Mouse (Mus musculus): Measurements from ENCODE around the gene Cort.
A peak's percentile ranks its signal among the peaks of the same experiment; 100 is the strongest.
"Not testable (repeated sequence)": the region's sequence is repeated elsewhere in the genome, so short reads cannot be mapped to it uniquely, and the experiment has no call there.

Gene Cort

GRCm38 (mm10) chr4:149148084-149148483 is 21.5 kb upstream of the Cort start:
- DNase-seq (ENCODE audit: low read depth, low spot score), result no peak

GRCm38 (mm10) chr4:149147528-149147927 is 21.0 kb upstream of the Cort start:
- DNase-seq (ENCODE audit: low read depth, low spot score), result no peak

- DNase-seq (ENCODE audit: low read depth, low spot score), result no peak
Measured at GRCm38 (mm10) chr4:149145151-149145550, 18.6 kb upstream of the Cort start.

GRCm38 (mm10) chr4:149144459-149144858 is 17.9 kb upstream of the Cort start:
- DNase-seq (ENCODE audit: low read depth, low spot score), result peak; percentile 73

GRCm38 (mm10) chr4:149143594-149143993 is 17.0 kb upstream of the Cort start:
- no peak for DNase-seq (ENCODE audit: low read depth, low spot score)

GRCm38 (mm10) chr4:149138515-149138914 is 12.0 kb upstream of the Cort start:
- DNase-seq (ENCODE audit: low read depth, low spot score), result no peak

GRCm38 (mm10) chr4:149136982-149137770 is 10.6 kb upstream of the Cort start, which contains the start of gene Cenps:
Gene Cenps (minus strand): TSS chr4:149137629.
- peak; percentile 74 for DNase-seq (ENCODE audit: low read depth, low spot score)

GRCm38 (mm10) chr4:149136116-149136850 is 9.7 kb upstream of the Cort start:
- no peak for DNase-seq (ENCODE audit: low read depth, low spot score)

- no peak for DNase-seq (ENCODE audit: low read depth, low spot score)
Measured at GRCm38 (mm10) chr4:149133395-149133794, 6.8 kb upstream of the Cort start.

GRCm38 (mm10) chr4:149131789-149132565 is 5.4 kb upstream of the Cort start:
- no peak for DNase-seq (ENCODE audit: low read depth, low spot score)

GRCm38 (mm10) chr4:149131021-149131752 is 4.6 kb upstream of the Cort start:
- no peak for DNase-seq (ENCODE audit: low read depth, low spot score)

- DNase-seq (ENCODE audit: low read depth, low spot score), result no peak
Measured at GRCm38 (mm10) chr4:149128467-149128866, 1.9 kb upstream of the Cort start.

- no peak for DNase-seq (ENCODE audit: low read depth, low spot score)
Measured at GRCm38 (mm10) chr4:149126115-149126509, 451 bp downstream of the Cort start.

- no peak for DNase-seq (ENCODE audit: low read depth, low spot score)
Measured at GRCm38 (mm10) chr4:149125341-149126114, 1.0 kb downstream of the Cort start.

- DNase-seq (ENCODE audit: low read depth, low spot score), result no peak
Measured at GRCm38 (mm10) chr4:149123432-149123831, 3.1 kb downstream of the Cort start.

- DNase-seq (ENCODE audit: low read depth, low spot score), result not testable (repeated sequence)
Measured at GRCm38 (mm10) chr4:149119978-149120562, 6.5 kb downstream of the Cort start.

GRCm38 (mm10) chr4:149103875-149104561 is 22.5 kb downstream of the Cort start, which contains the start of gene Dffa:
Gene Dffa (plus strand): TSS chr4:149104146.
- DNase-seq (ENCODE audit: low read depth, low spot score), result peak; percentile 81

- DNase-seq (ENCODE audit: low read depth, low spot score), result no peak
Measured at GRCm38 (mm10) chr4:149101456-149101855, 25.1 kb downstream of the Cort start.

GRCm38 (mm10) chr4:149100449-149100848 is 26.1 kb downstream of the Cort start:
- DNase-seq (ENCODE audit: low read depth, low spot score), result not testable (repeated sequence)

All from retina, adult 2 months (tissue).